Mouse (Mus musculus) midbrain, embryonic 15.5 days (tissue): ENCODE results near the gene Zpld1. TPM values are rescaled to one million over a fixed set of nuclear protein-coding genes. Genes with fewer than 3 reads are reported as not detected.
A peak's percentile ranks its signal among the peaks of the same experiment; 100 is the strongest.

Experiments
- ATAC-seq: fragments of 200-750 bp; cut with Nextera tagmentation; replicated peaks from 2 replicates; pipeline ENCODE4 v1.8.0; 2017; ENCODE audit warnings: moderate TSS enrichment
- H3K27ac ChIP-seq: fragments of 300-500 bp; sonication (generic); 2 replicates; pipeline ENCODE4 v1.5.1; 2015; ENCODE audit warnings: mild to moderate bottlenecking, inconsistent platforms
- H3K27me3 ChIP-seq: fragments of 300-500 bp; sonication (generic); replicated peaks from 2 replicates; pipeline ENCODE4 v1.6.1; 2015; ENCODE audit warnings: inconsistent platforms
- H3K36me3 ChIP-seq: fragments of 300-500 bp; sonication (generic); replicated peaks from 2 replicates; pipeline ENCODE4 v1.6.1; 2015; ENCODE audit warnings: inconsistent platforms
- H3K4me1 ChIP-seq: fragments of 300-500 bp; sonication (generic); 2 replicates; pipeline ENCODE4 v1.6.1; 2015; ENCODE audit warnings: inconsistent platforms
- H3K4me2 ChIP-seq: fragments of 300-500 bp; sonication (generic); 2 replicates; pipeline ENCODE4 v1.6.1; 2015; ENCODE audit warnings: inconsistent platforms, mild to moderate bottlenecking, moderate library complexity
- H3K4me3 ChIP-seq: fragments of 300-500 bp; sonication (generic); 2 replicates; pipeline ENCODE4 v1.5.1; 2015; ENCODE audit warnings: mild to moderate bottlenecking, inconsistent platforms
- H3K9ac ChIP-seq: fragments of 300-500 bp; sonication (generic); 2 replicates; pipeline ENCODE4 v1.6.1; 2015; ENCODE audit warnings: mild to moderate bottlenecking, inconsistent platforms
- H3K9me3 ChIP-seq: fragments of 300-500 bp; sonication (generic); 2 replicates; pipeline ENCODE4 v1.6.1; 2016; ENCODE audit warnings: inconsistent platforms
- WGBS: fragments of 180-500 bp; shearing (Covaris S2); methylation state at CpG from one replicate; pipeline ENCODE4 v1.1.7; 2015; ENCODE audit warnings: mixed read lengths; 5-methylcytosine and 5-hydroxymethylcytosine counted together
- polyA plus RNA-seq: library from polyadenylated mRNA; unstranded; fragments of >200 nt; fragmentation: Nextera tagmentation; extraction: Ambion mirVana; gene quantifications from 2 replicates; pipeline ENCODE4 v1.2.1, GENCODE M21; 2015

Zpld1 gene
- polyA plus RNA-seq, 1 experiment from 2014 or later: 0.37 TPM

- H3K9me3 ChIP-seq: no peaks in the 10 kb centered on the region
- no peak overlapping the region for H3K4me3 ChIP-seq
- H3K9ac ChIP-seq: no peak overlapping the region
- no peaks in the 10 kb centered on the region for H3K4me1 ChIP-seq
- no peaks in the 10 kb centered on the region for H3K36me3 ChIP-seq
- no peak overlapping the region for H3K4me2 ChIP-seq
- H3K27ac ChIP-seq: no peak overlapping the region
- no peaks in the 10 kb centered on the region for H3K27me3 ChIP-seq
- 94% methylated on average over 1 of the region's 1 CpGs for WGBS
- ATAC-seq: peak; percentile 45; the same call in 1 of the 2 replicates
Observed at GRCm38 (mm10) chr16:55203945-55204344, 93.8 kb downstream of the Zpld1 start.

DNA sequence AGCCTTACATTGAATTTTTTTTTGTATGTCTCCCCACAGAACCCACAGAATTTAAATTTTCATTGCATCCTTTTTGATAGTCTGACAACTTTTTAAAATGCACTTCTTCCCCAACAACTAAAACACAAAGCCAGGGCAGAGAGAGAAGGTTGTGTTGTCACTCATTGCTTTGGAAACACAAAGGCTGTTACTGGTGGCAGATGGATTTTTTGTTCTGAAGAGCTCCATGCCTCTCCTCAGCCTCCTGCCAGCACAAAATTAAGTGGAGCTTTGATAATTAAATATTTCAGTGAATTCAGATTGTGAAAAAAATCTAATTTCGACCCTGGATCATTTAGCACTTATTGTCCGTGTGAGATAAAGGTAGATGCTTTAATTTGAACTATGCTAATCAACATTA lies 107.4 kb downstream of the Zpld1 start:
- Histone ChIP-seq H3K9me3 (no peaks in the 10 kb centered on the region), H3K27ac (no peak overlapping the region), H3K4me2 (no peak overlapping the region), H3K9ac (no peak overlapping the region), H3K27me3 (no peaks in the 10 kb centered on the region), H3K4me1 (no peaks in the 10 kb centered on the region), H3K36me3 (no peaks in the 10 kb centered on the region), H3K4me3 (no peak overlapping the region)
- 57% methylated on average over 2 of the region's 2 CpGs for WGBS
- ATAC-seq: no peak

GRCm38 (mm10) chr16:55185370-55185769 lies 112.4 kb downstream of the Zpld1 start:
- H3K4me1 ChIP-seq: no peaks in the 10 kb centered on the region
- no peaks in the 10 kb centered on the region for H3K36me3 ChIP-seq
- H3K4me3 ChIP-seq: no peak overlapping the region
- ATAC-seq: no peak
- H3K9ac ChIP-seq: no peak overlapping the region
- no peak overlapping the region for H3K27ac ChIP-seq
- no peak overlapping the region for H3K4me2 ChIP-seq
- H3K27me3 ChIP-seq: no peaks in the 10 kb centered on the region
- 81% methylated on average over 1 of the region's 1 CpGs for WGBS
- no peaks in the 10 kb centered on the region for H3K9me3 ChIP-seq
